Mouse (Mus musculus) limb, embryonic 15.5 days (tissue): Measurements from ENCODE around the gene Tmem88. TPM values are rescaled to one million over a fixed set of nuclear protein-coding genes. Genes with fewer than 3 reads are reported as not detected.

Source experiments
- ATAC-seq: fragments of 200-750 bp; cut with Nextera tagmentation; 2 replicates; pipeline ENCODE4 v1.8.0; 2017; ENCODE audit warnings: low read depth, moderate TSS enrichment; ENCODE audit not compliant: insufficient number of reproducible peaks, low FRiP score, low TSS enrichment
- H3K27ac ChIP-seq: fragments of 300-500 bp; sonication (generic); 2 replicates; pipeline ENCODE4 v1.5.1; 2015; ENCODE audit warnings: moderate library complexity, mild to moderate bottlenecking, inconsistent platforms
- H3K27me3 ChIP-seq: fragments of 300-500 bp; sonication (generic); 2 replicates; pipeline ENCODE4 v1.6.1; 2015; ENCODE audit warnings: inconsistent platforms
- H3K36me3 ChIP-seq: fragments of 300-500 bp; sonication (generic); 2 replicates; pipeline ENCODE4 v1.6.1; 2015; ENCODE audit warnings: inconsistent platforms
- H3K4me1 ChIP-seq: fragments of 300-500 bp; sonication (generic); 2 replicates; pipeline ENCODE4 v1.6.1; 2015; ENCODE audit warnings: inconsistent platforms
- H3K4me2 ChIP-seq: fragments of 300-500 bp; sonication (generic); 2 replicates; pipeline ENCODE4 v1.6.1; 2015; ENCODE audit warnings: mild to moderate bottlenecking, inconsistent platforms
- H3K4me3 ChIP-seq: fragments of 300-500 bp; sonication (generic); 2 replicates; pipeline ENCODE4 v1.5.1; 2015; ENCODE audit warnings: mild to moderate bottlenecking, inconsistent platforms
- H3K9ac ChIP-seq: fragments of 300-500 bp; sonication (generic); 2 replicates; pipeline ENCODE4 v1.6.1; 2015; ENCODE audit warnings: inconsistent platforms
- H3K9me3 ChIP-seq: fragments of 300-500 bp; sonication (generic); 2 replicates; pipeline ENCODE4 v1.6.1; 2016; ENCODE audit warnings: inconsistent platforms
- WGBS: fragments of 180-500 bp; shearing (Covaris S2); methylation state at CpG from one replicate; pipeline ENCODE4 v1.1.7; 2015; 5-methylcytosine and 5-hydroxymethylcytosine counted together
- polyA plus RNA-seq: library from polyadenylated mRNA; unstranded; fragments of >200 nt; fragmentation: Nextera tagmentation; extraction: Ambion mirVana; gene quantifications from 2 replicates; pipeline ENCODE4 v1.2.1, GENCODE M21; 2015

Gene Tmem88
- polyA plus RNA-seq, 1 experiment from 2014 or later = 18.8 TPM

DNA sequence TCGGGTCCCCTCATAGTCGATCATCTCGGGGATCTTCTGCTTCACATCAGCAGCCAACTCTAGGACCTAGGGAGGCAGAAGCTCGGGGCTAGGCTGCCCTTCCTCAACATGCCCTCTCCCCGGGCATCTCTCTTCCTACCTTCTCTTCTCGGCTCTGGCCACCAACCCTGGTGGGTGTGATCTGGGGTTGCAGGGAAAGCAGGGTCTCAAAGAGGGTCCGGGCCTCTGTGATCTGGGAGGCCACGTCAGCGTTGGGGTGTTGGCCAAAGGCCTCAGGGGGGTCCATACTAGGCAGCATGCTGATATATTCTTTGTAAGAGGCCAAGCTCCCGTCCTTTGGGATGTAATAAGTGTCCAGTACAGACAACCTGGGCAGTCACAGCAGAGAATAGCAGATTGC, 24.8 kb upstream of the Tmem88 start:
- H3K4me3 ChIP-seq = no peak overlapping the region
- H3K9me3 ChIP-seq = no peaks in the 10 kb centered on the region
- ATAC-seq = no peak
- no peak overlapping the region for H3K9ac ChIP-seq
- no peaks in the 10 kb centered on the region for H3K36me3 ChIP-seq
- H3K27me3 ChIP-seq = peaks cover 25% of the 10 kb centered on the region
- WGBS = 89% methylated on average over 10 of the region's 10 CpGs
- peaks cover 34% of the 10 kb centered on the region for H3K4me1 ChIP-seq
- no peak overlapping the region for H3K27ac ChIP-seq
- no peak overlapping the region for H3K4me2 ChIP-seq

DNA sequence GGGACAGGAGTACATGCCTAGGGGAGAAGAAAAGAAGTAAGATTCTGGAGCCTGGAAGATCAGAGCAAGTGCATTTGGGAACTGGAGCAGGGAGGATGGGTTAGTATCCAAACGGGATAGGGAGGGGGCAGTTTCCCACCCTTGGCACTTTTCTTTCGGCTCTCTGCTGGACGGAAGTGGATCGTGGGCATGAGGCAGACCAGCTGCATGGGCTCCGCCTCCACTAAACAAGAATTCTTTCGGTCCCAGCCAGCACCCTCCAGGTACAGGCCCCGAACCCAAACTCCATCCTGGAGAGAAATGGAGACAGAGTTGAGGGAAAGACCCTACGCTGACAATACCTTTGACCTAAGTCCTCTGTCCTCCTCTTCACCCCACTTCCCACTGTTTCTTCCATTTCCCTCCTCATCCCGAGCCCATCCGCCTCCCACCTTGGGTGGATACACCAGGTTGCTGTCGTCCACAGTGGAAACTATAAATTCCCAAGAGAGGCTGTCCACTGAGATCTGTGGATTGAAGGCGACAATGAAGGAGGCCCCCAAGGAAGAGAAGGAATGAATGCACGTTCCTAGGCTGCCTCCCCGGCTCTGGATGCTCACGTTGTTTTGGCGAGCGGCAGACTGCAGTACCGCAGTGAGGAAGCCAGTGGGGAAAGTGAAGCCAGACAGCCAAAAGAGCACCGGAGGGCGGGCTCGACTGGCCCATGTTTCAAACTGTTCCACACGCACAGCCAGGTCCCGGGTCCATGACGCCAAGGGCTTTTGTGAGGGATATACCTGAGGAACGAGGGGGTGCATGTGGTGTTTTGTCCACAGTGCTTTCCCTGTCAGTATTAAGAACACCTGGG, 23.3 kb upstream of the Tmem88 start:
- Histone ChIP-seq H3K9ac (no peak overlapping the region), H3K27ac (peak overlapping the region; percentile 43; the same call in 1 of the 2 replicates), H3K4me2 (peak overlapping the region; percentile 94; the same call in 1 of the 2 replicates), H3K4me1 (peaks cover 46% of the 10 kb centered on the region), H3K36me3 (no peaks in the 10 kb centered on the region), H3K4me3 (peak overlapping the region; percentile 62; the same call in 1 of the 2 replicates), H3K9me3 (no peaks in the 10 kb centered on the region), H3K27me3 (peaks cover 25% of the 10 kb centered on the region)
- ATAC-seq = no peak
- WGBS = 18% methylated on average over 25 of the region's 25 CpGs

GRCm38 (mm10) chr11:69420554-69421000, 22.5 kb upstream of the Tmem88 start:
- Histone ChIP-seq H3K27ac (peak overlapping the region; percentile 43; the same call in 1 of the 2 replicates), H3K9me3 (no peaks in the 10 kb centered on the region), H3K4me3 (peak overlapping the region; percentile 62), H3K9ac (0 out of 2 replicates have a peak overlapping the region, but pooled peaks have one; percentile 35), H3K4me1 (peaks cover 46% of the 10 kb centered on the region), H3K36me3 (no peaks in the 10 kb centered on the region), H3K4me2 (peak overlapping the region; percentile 94), H3K27me3 (peaks cover 25% of the 10 kb centered on the region)
- ATAC-seq = no peak
- 15% methylated on average over 10 of the region's 10 CpGs for WGBS

DNA sequence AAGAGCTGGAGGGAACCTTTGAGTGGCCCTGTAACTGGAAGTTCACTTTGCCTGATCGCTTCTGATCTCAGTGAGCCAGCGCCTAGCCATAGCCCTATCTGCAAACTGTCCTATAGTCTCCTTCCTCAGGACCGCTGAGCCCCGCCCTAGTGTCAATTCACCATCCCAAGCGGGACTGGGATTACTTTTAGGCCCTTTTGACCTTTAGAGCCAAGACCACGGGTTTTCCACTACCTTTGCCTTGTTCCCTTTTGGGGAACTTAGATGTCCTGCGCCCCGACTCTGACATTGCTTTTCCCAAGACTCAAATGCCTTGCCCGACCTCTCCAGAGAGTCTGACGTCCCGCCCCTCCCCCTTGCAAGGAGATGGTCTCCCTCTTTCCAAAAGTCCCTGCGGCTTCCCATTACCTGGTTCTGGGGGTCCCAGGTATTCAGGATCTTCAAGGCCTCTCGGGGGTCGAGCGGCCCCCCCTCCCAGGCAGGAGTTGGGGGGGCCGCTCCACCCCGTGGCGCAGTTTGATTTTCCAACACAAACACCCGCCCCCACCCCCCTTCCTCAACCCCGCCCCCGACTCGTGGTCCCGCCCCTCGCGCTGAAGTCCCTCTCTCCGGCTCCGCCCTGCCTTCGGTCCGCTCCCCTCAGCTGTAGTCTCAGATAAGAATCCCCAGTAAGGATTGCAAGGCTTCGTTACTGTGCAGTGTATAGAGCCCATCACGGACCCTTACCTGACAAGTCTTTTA, 21.9 kb upstream of the Tmem88 start:
- WGBS = under 1% methylated on average over 31 of the region's 31 CpGs
- no peaks in the 10 kb centered on the region for H3K36me3 ChIP-seq
- no peak for ATAC-seq

DNA sequence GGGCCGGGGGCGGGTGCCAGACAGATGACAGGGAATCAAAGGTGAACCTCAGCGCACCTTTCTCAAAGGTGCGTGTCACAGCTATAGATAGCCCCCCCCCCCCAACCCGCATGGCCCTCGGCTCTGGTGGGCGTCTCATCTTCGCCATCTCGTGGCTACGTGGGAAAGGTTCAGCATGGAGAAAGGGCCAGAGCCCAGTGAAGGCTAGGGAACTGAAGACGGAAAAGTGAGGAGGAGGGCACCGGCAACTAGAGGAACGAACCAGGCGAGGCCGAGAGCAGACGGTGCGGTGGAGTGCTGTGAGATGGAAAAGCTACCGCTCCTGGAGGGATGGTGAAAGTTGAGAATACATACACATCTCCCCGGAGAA, 21.4 kb upstream of the Tmem88 start:
- Histone ChIP-seq H3K36me3 (no peaks in the 10 kb centered on the region), H3K4me1 (peaks cover 54% of the 10 kb centered on the region), H3K9ac (peak overlapping the region; percentile 35; the same call in 1 of the 2 replicates), H3K9me3 (no peaks in the 10 kb centered on the region), H3K27me3 (peaks cover 25% of the 10 kb centered on the region), H3K4me3 (peak overlapping the region; percentile 62), H3K4me2 (peak overlapping the region; percentile 94), H3K27ac (peak overlapping the region; percentile 98)
- no peak for ATAC-seq
- WGBS = under 1% methylated on average over 19 of the region's 19 CpGs

More for the DNA sequence above, 21.9 kb upstream of the Tmem88 start:
- H3K9me3 ChIP-seq = no peaks in the 10 kb centered on the region
- H3K4me1 ChIP-seq = peaks cover 49% of the 10 kb centered on the region
- peaks cover 25% of the 10 kb centered on the region for H3K27me3 ChIP-seq
- H3K27ac ChIP-seq = peak overlapping the region; percentile 98
- H3K4me2 ChIP-seq = peak overlapping the region; percentile 94
- H3K9ac ChIP-seq = peak overlapping the region; percentile 35; the same call in 1 of the 2 replicates
- peak overlapping the region; percentile 62 for H3K4me3 ChIP-seq

DNA sequence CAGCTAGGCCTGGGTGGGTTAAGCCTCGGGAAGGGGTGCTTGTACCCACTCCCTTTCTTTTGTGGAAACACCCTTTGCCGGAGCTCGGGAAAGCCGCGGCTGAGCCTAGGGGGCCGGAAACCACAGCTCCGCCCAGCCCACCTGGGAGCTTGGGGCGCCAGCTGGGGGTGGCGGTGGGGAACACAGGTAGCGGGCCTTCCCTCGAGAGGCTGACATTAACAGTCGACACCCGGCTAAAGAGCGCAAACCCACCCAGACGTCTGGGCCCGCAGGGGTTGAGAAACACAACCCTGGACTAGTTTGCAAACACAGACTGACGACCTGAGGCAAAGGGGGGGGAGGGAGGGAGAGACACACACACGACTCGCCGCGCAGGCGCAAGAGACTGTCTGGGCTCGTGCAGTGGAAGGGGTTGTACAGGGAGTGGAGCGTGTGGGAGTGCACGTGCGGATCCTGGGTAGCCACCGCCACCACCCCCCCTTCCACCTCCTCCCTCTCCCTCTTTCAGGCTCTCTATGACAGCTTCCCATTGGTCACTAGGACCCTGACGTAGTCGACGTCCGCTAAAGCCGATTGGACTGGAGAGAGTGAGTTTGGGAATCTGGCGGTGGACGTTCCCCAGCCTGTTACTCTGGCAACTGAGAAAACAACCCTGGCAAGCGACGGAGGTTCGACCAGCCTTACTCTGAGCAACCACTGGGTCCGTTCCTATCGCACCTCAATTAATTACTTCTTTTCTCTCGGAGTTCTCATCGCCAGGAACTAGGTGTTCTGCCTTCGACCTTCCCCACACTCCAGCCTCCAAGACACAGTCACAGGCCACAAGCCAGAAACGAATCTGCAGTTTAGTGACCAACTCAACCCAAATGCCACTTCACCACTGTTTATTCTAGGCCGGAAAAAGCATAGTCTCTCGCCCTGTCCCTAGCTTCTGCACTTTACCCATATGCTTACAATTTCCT, 20.7 kb upstream of the Tmem88 start:
- WGBS = under 1% methylated on average over 41 of the region's 45 CpGs
- peak overlapping the region; percentile 94 for H3K4me2 ChIP-seq
- H3K27me3 ChIP-seq = peaks cover 25% of the 10 kb centered on the region
- peak overlapping the region; percentile 98 for H3K27ac ChIP-seq
- peak; percentile 93 for ATAC-seq
- peaks cover 61% of the 10 kb centered on the region for H3K4me1 ChIP-seq
- no peaks in the 10 kb centered on the region for H3K9me3 ChIP-seq
- no peaks in the 10 kb centered on the region for H3K36me3 ChIP-seq
- peak overlapping the region; percentile 42 for H3K9ac ChIP-seq
- H3K4me3 ChIP-seq = peak overlapping the region; percentile 62

- H3K27me3 ChIP-seq = peaks cover 22% of the 10 kb centered on the region
- WGBS = under 1% methylated on average over 39 of the region's 39 CpGs
- H3K27ac ChIP-seq = peak overlapping the region; percentile 98
- peak overlapping the region; percentile 62 for H3K4me3 ChIP-seq
- H3K4me2 ChIP-seq = peak overlapping the region; percentile 94
- peaks cover 3% of the 10 kb centered on the region; the same call in 1 of the 2 replicates for H3K36me3 ChIP-seq
- no peaks in the 10 kb centered on the region for H3K9me3 ChIP-seq
- ATAC-seq = peak; percentile 37
- peaks cover 72% of the 10 kb centered on the region for H3K4me1 ChIP-seq
- H3K9ac ChIP-seq = peak overlapping the region; percentile 42
These were observed 19.7 kb upstream of the Tmem88 start for GRCm38 (mm10) chr11:69417449-69418384.

DNA sequence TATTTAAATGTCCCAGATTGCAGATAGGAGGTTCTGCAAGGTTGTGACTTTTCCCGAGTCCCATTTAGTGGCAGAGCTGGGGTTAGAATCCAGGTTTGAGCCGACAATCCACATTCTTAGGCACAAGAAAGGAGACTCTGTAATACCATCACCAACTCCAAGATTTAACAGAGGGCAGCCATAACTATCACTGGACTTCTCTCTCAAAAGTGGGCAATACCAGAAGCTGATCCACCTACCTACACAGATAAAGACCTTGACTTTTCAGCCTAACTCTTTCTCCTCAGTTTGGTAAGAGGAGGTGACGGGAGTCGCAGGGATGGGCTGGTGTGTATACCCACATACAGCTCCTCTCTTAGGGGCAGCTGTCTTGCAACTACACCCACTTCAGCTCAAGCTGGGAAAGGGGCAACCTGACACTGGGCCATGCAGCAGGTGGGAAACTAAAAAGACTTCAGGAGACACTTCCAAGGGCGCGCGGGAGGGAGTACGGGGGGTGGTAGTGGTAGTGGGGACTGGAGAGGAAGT, 19.0 kb upstream of the Tmem88 start:
- Histone ChIP-seq H3K9ac (no peak overlapping the region), H3K4me1 (peaks cover 78% of the 10 kb centered on the region), H3K36me3 (peaks cover 7% of the 10 kb centered on the region; the same call in 1 of the 2 replicates), H3K4me3 (peak overlapping the region; percentile 62), H3K9me3 (no peaks in the 10 kb centered on the region), H3K27me3 (peaks cover 15% of the 10 kb centered on the region), H3K27ac (peak overlapping the region; percentile 98), H3K4me2 (peak overlapping the region; percentile 94)
- ATAC-seq = no peak
- WGBS = 5% methylated on average over 8 of the region's 8 CpGs

- H3K4me1 ChIP-seq = peaks cover 78% of the 10 kb centered on the region
- no peak for ATAC-seq
- peak overlapping the region; percentile 98 for H3K27ac ChIP-seq
- WGBS = 0% methylated on average over 4 of the region's 4 CpGs
- peak overlapping the region; percentile 62 for H3K4me3 ChIP-seq
- peak overlapping the region; percentile 94 for H3K4me2 ChIP-seq
- no peak overlapping the region for H3K9ac ChIP-seq
- H3K9me3 ChIP-seq = no peaks in the 10 kb centered on the region
- peaks cover 10% of the 10 kb centered on the region for H3K27me3 ChIP-seq
- H3K36me3 ChIP-seq = peaks cover 7% of the 10 kb centered on the region; the same call in 1 of the 2 replicates
These were observed 18.5 kb upstream of the Tmem88 start for GRCm38 (mm10) chr11:69416509-69416908.
